Mouse (Mus musculus): Measurements from ENCODE around the gene Naaladl2. TPM values are rescaled to one million over a fixed set of nuclear protein-coding genes. Genes with fewer than 3 reads are reported as not detected.
"Not testable (repeated sequence)": the region's sequence is repeated elsewhere in the genome, so short reads cannot be mapped to it uniquely, and the experiment has no call there.

Naaladl2 gene
- polyA plus RNA-seq, 1 experiment from 2014 or later, result 0.48 TPM

DNA sequence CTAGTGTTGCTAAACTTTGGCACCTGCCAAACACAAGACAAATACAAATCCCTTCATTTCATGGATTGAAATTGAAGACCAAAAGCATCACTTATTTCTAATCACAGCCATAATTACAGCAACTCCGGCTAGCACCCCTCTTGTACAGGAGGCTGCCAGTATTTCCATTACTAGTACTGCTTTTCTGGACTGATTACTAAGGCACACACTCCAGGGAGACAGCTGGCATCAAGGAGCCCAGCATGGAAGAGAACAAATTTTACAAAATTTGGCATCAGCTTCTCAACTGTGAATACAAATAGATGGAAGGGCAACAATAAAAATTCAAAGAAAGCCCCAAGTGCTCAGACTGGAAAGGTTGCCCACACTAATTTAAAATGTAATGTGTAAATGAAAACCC, 133.3 kb downstream of the Naaladl2 start:
- DNase-seq (ENCODE audit: low spot score), result no peak
- no peaks in the 10 kb centered on the region for H3K4me1 ChIP-seq (ENCODE audit: control insufficient read depth, insufficient read depth, low read length)
- no peaks in the 10 kb centered on the region for H3K9me3 ChIP-seq (ENCODE audit: control insufficient read depth, low read length)
- no peak overlapping the region for H3K4me2 ChIP-seq (ENCODE audit: low read depth)
- no peak overlapping the region for H3K27ac ChIP-seq (ENCODE audit: low read depth, low read length)
- H3K27me3 ChIP-seq (ENCODE audit: control insufficient read depth, insufficient read depth, low read length), result no peaks in the 10 kb centered on the region
- no peaks in the 10 kb centered on the region for H3K36me3 ChIP-seq (ENCODE audit: control insufficient read depth, insufficient read depth, low read length)
- ATAC-seq (ENCODE audit: insufficient read depth, low FRiP score, low TSS enrichment), result no peak
- WGBS, result 97% methylated on average over 1 of the region's 1 CpGs
- no peak overlapping the region for H3K4me3 ChIP-seq (ENCODE audit: low read depth, low read length)
- no peak overlapping the region for H3K9ac ChIP-seq (ENCODE audit: low read length)

DNA sequence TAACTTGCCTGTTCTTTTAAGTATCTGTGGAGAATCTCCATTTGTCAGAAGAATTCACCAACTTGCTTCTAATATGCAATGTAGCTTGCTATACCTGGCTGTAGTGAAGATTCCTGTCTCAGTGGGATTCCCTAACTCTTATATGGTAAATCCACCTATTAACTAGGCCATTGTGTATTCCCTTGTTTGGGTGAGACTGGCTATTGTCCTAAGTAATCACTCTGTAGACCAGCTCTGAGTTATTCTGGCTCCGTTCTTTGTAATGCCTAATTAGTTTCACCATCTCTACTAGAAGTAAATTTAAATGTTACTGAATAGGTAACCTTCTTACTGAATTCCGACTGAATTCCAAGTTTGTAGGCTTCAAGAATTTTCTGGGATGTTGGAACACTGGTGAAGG, 137.3 kb downstream of the Naaladl2 start:
- not testable (repeated sequence) for H3K27me3 ChIP-seq (ENCODE audit: control insufficient read depth, insufficient read depth, low read length); H3K4me2 ChIP-seq (ENCODE audit: low read depth); H3K36me3 ChIP-seq (ENCODE audit: control insufficient read depth, insufficient read depth, low read length); H3K9ac ChIP-seq (ENCODE audit: low read length); H3K27ac ChIP-seq (ENCODE audit: low read depth, low read length); H3K4me3 ChIP-seq (ENCODE audit: low read depth, low read length); H3K9me3 ChIP-seq (ENCODE audit: control insufficient read depth, low read length); DNase-seq (ENCODE audit: low spot score); ATAC-seq (ENCODE audit: insufficient read depth, low FRiP score, low TSS enrichment); H3K4me1 ChIP-seq (ENCODE audit: control insufficient read depth, insufficient read depth, low read length)
- WGBS, result 54% methylated on average over 2 of the region's 2 CpGs

DNA sequence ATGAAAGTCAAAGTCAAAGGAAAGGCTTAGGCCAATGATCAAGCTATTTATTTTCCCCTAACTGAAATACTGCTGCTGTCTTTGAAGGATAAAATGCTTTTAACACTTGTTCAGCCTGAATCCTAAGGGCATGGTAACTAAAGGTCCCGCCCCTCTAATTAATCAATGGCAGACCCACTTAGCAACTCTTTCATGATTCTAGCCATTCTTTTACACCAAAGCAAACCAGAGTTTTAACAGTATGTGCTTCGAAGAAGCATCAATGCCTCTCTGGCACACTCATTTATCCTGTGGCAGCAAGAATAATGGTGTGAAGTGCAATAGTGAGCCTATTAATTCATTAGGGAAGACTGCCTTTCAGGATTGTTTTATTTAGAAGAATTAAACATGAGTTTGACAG, 151.5 kb downstream of the Naaladl2 start:
- Histone ChIP-seq H3K36me3 (ENCODE audit: control insufficient read depth, insufficient read depth, low read length) (no peaks in the 10 kb centered on the region), H3K4me2 (ENCODE audit: low read depth) (no peak overlapping the region), H3K9me3 (ENCODE audit: control insufficient read depth, low read length) (no peaks in the 10 kb centered on the region), H3K4me1 (ENCODE audit: control insufficient read depth, insufficient read depth, low read length) (no peaks in the 10 kb centered on the region), H3K4me3 (ENCODE audit: low read depth, low read length) (no peak overlapping the region), H3K27me3 (ENCODE audit: control insufficient read depth, insufficient read depth, low read length) (no peaks in the 10 kb centered on the region), H3K27ac (ENCODE audit: low read depth, low read length) (no peak overlapping the region), H3K9ac (ENCODE audit: low read length) (no peak overlapping the region)
- WGBS, result 37% methylated on average over 2 of the region's 2 CpGs
- ATAC-seq (ENCODE audit: insufficient read depth, low FRiP score, low TSS enrichment) (peak; percentile 75), DNase-seq (ENCODE audit: low spot score) (no peak)

DNA sequence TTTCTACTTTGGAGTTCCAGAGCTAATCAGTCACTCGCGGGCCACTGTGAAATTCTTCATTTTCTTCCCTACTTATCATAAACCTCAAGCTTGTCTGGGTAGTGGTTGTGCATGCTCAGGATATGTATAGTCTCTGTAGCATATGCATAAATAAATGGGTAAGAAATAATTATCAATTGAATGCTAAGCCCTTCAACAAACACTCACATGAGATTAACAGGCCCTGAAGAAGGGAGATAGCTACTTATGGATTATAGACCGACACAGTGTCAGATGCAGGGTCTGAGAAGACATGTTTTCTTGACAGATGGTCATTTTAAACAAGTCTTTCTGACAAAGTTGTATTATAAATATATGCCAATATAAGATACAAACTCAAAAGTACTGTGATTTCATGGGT, 152.0 kb downstream of the Naaladl2 start:
- H3K27ac ChIP-seq (ENCODE audit: low read depth, low read length), result no peak overlapping the region
- ATAC-seq (ENCODE audit: insufficient read depth, low FRiP score, low TSS enrichment), result no peak
- WGBS, result 76% methylated on average over 3 of the region's 3 CpGs

DNA sequence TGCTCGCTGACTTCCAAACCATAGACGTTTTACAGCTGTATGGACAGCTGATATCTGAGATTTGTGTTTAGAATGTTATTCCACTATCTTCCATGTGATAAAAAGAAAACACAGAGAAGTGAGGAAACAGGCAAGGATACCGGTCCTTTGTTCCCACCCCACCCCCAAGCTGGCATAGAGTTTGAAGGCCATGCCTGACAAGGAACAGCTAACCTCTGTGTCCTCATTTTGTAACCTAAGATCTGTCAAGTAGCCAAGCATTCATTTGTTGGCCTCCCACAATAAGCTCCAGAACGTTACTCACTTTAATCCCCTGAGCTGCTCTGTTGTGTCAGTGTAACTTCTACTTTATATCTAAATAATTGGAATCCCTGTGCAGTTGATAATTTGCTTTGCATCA, 161.9 kb downstream of the Naaladl2 start:
- Histone ChIP-seq H3K4me2 (ENCODE audit: low read depth) (no peak overlapping the region), H3K27ac (ENCODE audit: low read depth, low read length) (no peak overlapping the region), H3K4me3 (ENCODE audit: low read depth, low read length) (no peak overlapping the region), H3K36me3 (ENCODE audit: control insufficient read depth, insufficient read depth, low read length) (no peaks in the 10 kb centered on the region), H3K4me1 (ENCODE audit: control insufficient read depth, insufficient read depth, low read length) (no peaks in the 10 kb centered on the region), H3K9me3 (ENCODE audit: control insufficient read depth, low read length) (no peaks in the 10 kb centered on the region), H3K27me3 (ENCODE audit: control insufficient read depth, insufficient read depth, low read length) (no peaks in the 10 kb centered on the region), H3K9ac (ENCODE audit: low read length) (no peak overlapping the region)
- WGBS, result 81% methylated on average over 4 of the region's 4 CpGs
- no peak for ATAC-seq (ENCODE audit: insufficient read depth, low FRiP score, low TSS enrichment)
- DNase-seq (ENCODE audit: low spot score), result no peak

More for the DNA sequence above, 152.0 kb downstream of the Naaladl2 start:
- Histone ChIP-seq H3K4me2 (ENCODE audit: low read depth) (no peak overlapping the region), H3K4me1 (ENCODE audit: control insufficient read depth, insufficient read depth, low read length) (no peaks in the 10 kb centered on the region), H3K9ac (ENCODE audit: low read length) (no peak overlapping the region), H3K36me3 (ENCODE audit: control insufficient read depth, insufficient read depth, low read length) (no peaks in the 10 kb centered on the region), H3K9me3 (ENCODE audit: control insufficient read depth, low read length) (no peaks in the 10 kb centered on the region), H3K4me3 (ENCODE audit: low read depth, low read length) (no peak overlapping the region), H3K27me3 (ENCODE audit: control insufficient read depth, insufficient read depth, low read length) (no peaks in the 10 kb centered on the region)
- DNase-seq (ENCODE audit: low spot score), result no peak

DNA sequence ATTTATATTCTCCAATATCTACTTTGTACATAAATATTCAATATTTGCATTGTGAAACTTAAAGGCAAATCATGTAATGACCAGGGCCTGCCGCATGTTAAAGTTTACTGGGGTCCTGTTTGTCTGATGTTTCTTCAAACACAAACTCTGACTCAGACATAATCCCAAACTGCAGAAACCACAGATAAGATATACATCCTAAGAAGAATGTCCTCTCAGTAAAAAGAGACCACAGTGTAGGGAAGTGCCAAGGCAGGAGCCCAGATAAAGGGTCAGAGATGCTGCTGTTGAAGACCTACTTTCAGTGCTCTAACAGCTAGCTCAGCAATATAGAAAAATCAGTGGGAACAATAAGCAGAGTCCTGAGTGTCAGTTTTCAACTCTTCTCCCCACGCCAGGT, 201.9 kb downstream of the Naaladl2 start:
- Histone ChIP-seq H3K9ac (ENCODE audit: low read length) (no peak overlapping the region), H3K4me3 (ENCODE audit: low read depth, low read length) (no peak overlapping the region), H3K4me2 (ENCODE audit: low read depth) (no peak overlapping the region), H3K36me3 (ENCODE audit: control insufficient read depth, insufficient read depth, low read length) (no peaks in the 10 kb centered on the region), H3K9me3 (ENCODE audit: control insufficient read depth, low read length) (no peaks in the 10 kb centered on the region), H3K4me1 (ENCODE audit: control insufficient read depth, insufficient read depth, low read length) (no peaks in the 10 kb centered on the region), H3K27ac (ENCODE audit: low read depth, low read length) (no peak overlapping the region), H3K27me3 (ENCODE audit: control insufficient read depth, insufficient read depth, low read length) (no peaks in the 10 kb centered on the region)
- ATAC-seq (ENCODE audit: insufficient read depth, low FRiP score, low TSS enrichment), result no peak
- DNase-seq (ENCODE audit: low spot score), result no peak
- 93% methylated on average over 2 of the region's 2 CpGs for WGBS

DNA sequence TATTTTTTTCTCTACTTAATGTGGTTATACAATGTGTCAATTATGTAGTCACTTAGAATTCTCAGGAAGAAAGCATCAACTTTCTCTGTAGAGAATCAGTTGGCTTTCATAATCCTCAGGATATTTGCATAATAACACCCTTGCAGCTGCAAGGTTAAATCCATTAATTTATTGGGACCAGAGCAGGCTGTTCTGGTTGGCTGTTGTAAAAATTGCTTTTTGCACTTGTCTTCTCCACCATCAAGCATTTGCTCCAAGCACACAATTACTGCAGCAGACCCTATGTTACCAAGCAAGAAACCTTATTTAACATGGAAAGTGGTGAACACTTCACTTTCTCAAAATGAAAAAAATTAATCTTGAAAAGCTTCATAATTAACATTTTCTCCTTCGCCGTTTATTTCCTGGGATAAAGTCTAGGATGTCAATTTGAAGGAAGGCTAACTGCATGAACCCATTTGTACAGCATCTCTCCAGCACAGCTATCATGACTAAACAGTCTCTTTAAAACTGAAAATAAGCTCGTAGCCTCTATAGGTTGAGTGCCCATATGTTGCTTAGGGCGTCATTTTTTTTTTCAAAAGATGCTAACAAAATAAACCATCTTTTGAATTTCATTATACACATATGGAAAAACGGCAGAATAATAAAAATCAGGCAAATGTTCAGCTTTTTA, 205.4 kb downstream of the Naaladl2 start:
- 88% methylated on average over 5 of the region's 5 CpGs for WGBS
- no peaks in the 10 kb centered on the region for H3K4me1 ChIP-seq (ENCODE audit: control insufficient read depth, insufficient read depth, low read length)
- ATAC-seq (ENCODE audit: insufficient read depth, low FRiP score, low TSS enrichment), result no peak

DNA sequence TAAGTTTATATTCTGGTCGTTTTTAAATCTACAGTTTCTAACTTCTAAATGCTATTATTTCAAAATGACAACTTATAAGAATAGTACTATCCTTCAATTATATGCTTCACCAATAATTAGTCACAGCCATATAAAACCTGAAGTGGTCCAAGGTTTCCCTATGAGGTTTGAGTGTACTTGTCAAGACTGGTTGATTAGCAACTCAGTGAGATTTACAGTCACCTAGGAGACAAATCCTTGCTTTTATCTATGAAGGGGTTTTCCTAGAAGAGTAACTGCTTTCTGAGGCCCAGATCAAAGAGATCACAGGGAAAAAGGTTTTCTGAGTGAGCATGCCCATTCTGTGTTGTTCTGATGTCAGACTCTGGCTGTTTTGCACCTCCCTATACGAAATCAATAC, 222.2 kb downstream of the Naaladl2 start:
- no peak overlapping the region for H3K9ac ChIP-seq (ENCODE audit: low read length)
- H3K27me3 ChIP-seq (ENCODE audit: control insufficient read depth, insufficient read depth, low read length), result no peaks in the 10 kb centered on the region
- ATAC-seq (ENCODE audit: insufficient read depth, low FRiP score, low TSS enrichment) (no peak), DNase-seq (ENCODE audit: low spot score) (no peak)
- H3K4me2 ChIP-seq (ENCODE audit: low read depth), result no peak overlapping the region
- H3K9me3 ChIP-seq (ENCODE audit: control insufficient read depth, low read length), result no peaks in the 10 kb centered on the region
- no peaks in the 10 kb centered on the region for H3K36me3 ChIP-seq (ENCODE audit: control insufficient read depth, insufficient read depth, low read length)
- WGBS, result 48% methylated on average over 2 of the region's 2 CpGs
- H3K4me3 ChIP-seq (ENCODE audit: low read depth, low read length), result no peak overlapping the region
- H3K4me1 ChIP-seq (ENCODE audit: control insufficient read depth, insufficient read depth, low read length), result no peaks in the 10 kb centered on the region
- H3K27ac ChIP-seq (ENCODE audit: low read depth, low read length), result no peak overlapping the region

More for the DNA sequence above, 205.4 kb downstream of the Naaladl2 start:
- H3K9ac ChIP-seq (ENCODE audit: low read length), result no peak overlapping the region
- H3K27me3 ChIP-seq (ENCODE audit: control insufficient read depth, insufficient read depth, low read length), result no peaks in the 10 kb centered on the region
- H3K9me3 ChIP-seq (ENCODE audit: control insufficient read depth, low read length), result no peaks in the 10 kb centered on the region
- no peak overlapping the region for H3K27ac ChIP-seq (ENCODE audit: low read depth, low read length)
- no peak overlapping the region for H3K4me2 ChIP-seq (ENCODE audit: low read depth)
- H3K36me3 ChIP-seq (ENCODE audit: control insufficient read depth, insufficient read depth, low read length), result no peaks in the 10 kb centered on the region
- no peak for DNase-seq (ENCODE audit: low spot score)
- no peak overlapping the region for H3K4me3 ChIP-seq (ENCODE audit: low read depth, low read length)

DNA sequence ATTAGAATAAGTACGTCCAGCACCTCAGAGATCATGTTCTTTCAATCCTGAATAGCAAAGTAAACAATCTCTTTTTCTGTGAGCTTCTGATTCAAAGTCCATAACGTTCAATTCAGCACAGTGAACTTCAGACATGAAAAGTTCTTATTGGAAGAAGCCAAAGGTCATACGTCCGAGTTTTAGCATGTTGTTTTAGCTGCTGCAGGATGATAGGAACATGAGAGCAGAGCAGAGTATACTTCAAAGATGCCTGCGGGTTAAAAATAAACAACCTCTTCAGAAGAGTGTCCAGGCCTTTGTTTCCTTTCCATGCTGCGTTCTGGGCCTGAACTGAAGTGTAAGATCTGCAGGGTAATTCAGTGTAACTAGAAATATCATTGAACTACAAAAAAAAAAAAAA, 222.7 kb downstream of the Naaladl2 start:
- Histone ChIP-seq H3K4me1 (ENCODE audit: control insufficient read depth, insufficient read depth, low read length) (no peaks in the 10 kb centered on the region), H3K27ac (ENCODE audit: low read depth, low read length) (no peak overlapping the region), H3K9ac (ENCODE audit: low read length) (no peak overlapping the region), H3K27me3 (ENCODE audit: control insufficient read depth, insufficient read depth, low read length) (no peaks in the 10 kb centered on the region), H3K36me3 (ENCODE audit: control insufficient read depth, insufficient read depth, low read length) (no peaks in the 10 kb centered on the region), H3K4me2 (ENCODE audit: low read depth) (no peak overlapping the region), H3K9me3 (ENCODE audit: control insufficient read depth, low read length) (no peaks in the 10 kb centered on the region), H3K4me3 (ENCODE audit: low read depth, low read length) (no peak overlapping the region)
- 38% methylated on average over 6 of the region's 6 CpGs for WGBS
- ATAC-seq (ENCODE audit: insufficient read depth, low FRiP score, low TSS enrichment) (no peak), DNase-seq (ENCODE audit: low spot score) (no peak)

Data from neural tube, embryonic 11.5 days (tissue).